Mouse (Mus musculus): ENCODE data around the gene Itga7. TPM values are rescaled to one million over a fixed set of nuclear protein-coding genes. Genes with fewer than 3 reads are reported as not detected.
"Not testable (repeated sequence)": the region's sequence is repeated elsewhere in the genome, so short reads cannot be mapped to it uniquely, and the experiment has no call there.

Gene Itga7
- polyA plus RNA-seq, 1 experiment from 2014 or later: 8.5 TPM

GRCm38 (mm10) chr10:128972841-128973240, 39.2 kb downstream of the Itga7 start:
- no peak overlapping the region for H3K4me3 ChIP-seq (ENCODE audit: low read depth, low read length)
- no peak overlapping the region for H3K9ac ChIP-seq (ENCODE audit: low read length)
- no peaks in the 10 kb centered on the region for H3K36me3 ChIP-seq (ENCODE audit: control insufficient read depth, insufficient read depth, low read length)
- TF ChIP-seq EP300 (optimal IDR thresholded peaks at IDR 0.05) (no peak), CTCF (IDR thresholded peaks at IDR 0.05; ENCODE audit: low read depth) (no peak)
- H3K27ac ChIP-seq (replicated peaks): no peak overlapping the region
- no peak overlapping the region for H3K4me2 ChIP-seq (replicated peaks; ENCODE audit: low read depth)
- no peaks in the 10 kb centered on the region for H3K4me1 ChIP-seq (replicated peaks; ENCODE audit: control insufficient read depth, insufficient read depth)
- no peak for ATAC-seq (ENCODE audit: low FRiP score, low TSS enrichment)
- no peak for DNase-seq (ENCODE audit: low spot score)
- WGBS: 79% methylated on average over 4 of the region's 4 CpGs
- H3K27me3 ChIP-seq (ENCODE audit: control insufficient read depth, insufficient read depth, low read length): no peaks in the 10 kb centered on the region
- H3K9me3 ChIP-seq (ENCODE audit: control insufficient read depth, low read length): no peaks in the 10 kb centered on the region

GRCm38 (mm10) chr10:128976395-128976794, 42.8 kb downstream of the Itga7 start:
- no peaks in the 10 kb centered on the region for H3K9me3 ChIP-seq (ENCODE audit: control insufficient read depth, low read length)
- ATAC-seq (ENCODE audit: low FRiP score, low TSS enrichment) (no peak), DNase-seq (ENCODE audit: low spot score) (no peak)
- TF ChIP-seq CTCF (IDR thresholded peaks at IDR 0.05; ENCODE audit: low read depth): no peak
- no peak for TF ChIP-seq EP300 (optimal IDR thresholded peaks at IDR 0.05)
- no peaks in the 10 kb centered on the region for H3K36me3 ChIP-seq (ENCODE audit: control insufficient read depth, insufficient read depth, low read length)
- no peak overlapping the region for H3K4me2 ChIP-seq (replicated peaks; ENCODE audit: low read depth)
- no peak overlapping the region for H3K27ac ChIP-seq (replicated peaks)
- no peaks in the 10 kb centered on the region for H3K4me1 ChIP-seq (replicated peaks; ENCODE audit: control insufficient read depth, insufficient read depth)
- 59% methylated on average over 3 of the region's 3 CpGs for WGBS
- H3K4me3 ChIP-seq (ENCODE audit: low read depth, low read length): no peak overlapping the region
- H3K9ac ChIP-seq (ENCODE audit: low read length): no peak overlapping the region
- no peaks in the 10 kb centered on the region for H3K27me3 ChIP-seq (ENCODE audit: control insufficient read depth, insufficient read depth, low read length)

GRCm38 (mm10) chr10:128977522-128978114, 44.0 kb downstream of the Itga7 start:
- Histone ChIP-seq H3K4me3 (ENCODE audit: low read depth, low read length) (no peak overlapping the region), H3K4me2 (replicated peaks; ENCODE audit: low read depth) (no peak overlapping the region), H3K27ac (replicated peaks) (no peak overlapping the region), H3K36me3 (ENCODE audit: control insufficient read depth, insufficient read depth, low read length) (no peaks in the 10 kb centered on the region), H3K9ac (ENCODE audit: low read length) (no peak overlapping the region), H3K4me1 (replicated peaks; ENCODE audit: control insufficient read depth, insufficient read depth) (no peaks in the 10 kb centered on the region), H3K27me3 (ENCODE audit: control insufficient read depth, insufficient read depth, low read length) (no peaks in the 10 kb centered on the region), H3K9me3 (ENCODE audit: control insufficient read depth, low read length) (no peaks in the 10 kb centered on the region)
- DNase-seq (ENCODE audit: low spot score): peak; percentile 57
- ATAC-seq (ENCODE audit: low FRiP score, low TSS enrichment): peak; percentile 76
- TF ChIP-seq CTCF (IDR thresholded peaks at IDR 0.05; ENCODE audit: low read depth) (peak; percentile 97), EP300 (optimal IDR thresholded peaks at IDR 0.05) (no peak)
- 16% methylated on average over 9 of the region's 9 CpGs for WGBS

GRCm38 (mm10) chr10:128980644-128981365, 47.2 kb downstream of the Itga7 start:
- 51% methylated on average over 3 of the region's 3 CpGs for WGBS
- Histone ChIP-seq H3K36me3 (ENCODE audit: control insufficient read depth, insufficient read depth, low read length) (no peaks in the 10 kb centered on the region), H3K4me2 (replicated peaks; ENCODE audit: low read depth) (no peak overlapping the region), H3K9ac (ENCODE audit: low read length) (no peak overlapping the region), H3K27me3 (ENCODE audit: control insufficient read depth, insufficient read depth, low read length) (no peaks in the 10 kb centered on the region), H3K9me3 (ENCODE audit: control insufficient read depth, low read length) (no peaks in the 10 kb centered on the region), H3K4me1 (replicated peaks; ENCODE audit: control insufficient read depth, insufficient read depth) (no peaks in the 10 kb centered on the region), H3K27ac (replicated peaks) (no peak overlapping the region), H3K4me3 (ENCODE audit: low read depth, low read length) (no peak overlapping the region)
- DNase-seq (ENCODE audit: low spot score): no peak
- ATAC-seq (ENCODE audit: low FRiP score, low TSS enrichment): peak; percentile 77
- no peak for TF ChIP-seq EP300 (optimal IDR thresholded peaks at IDR 0.05)
- TF ChIP-seq CTCF (IDR thresholded peaks at IDR 0.05; ENCODE audit: low read depth): no peak

GRCm38 (mm10) chr10:128989131-128989530, 55.5 kb downstream of the Itga7 start, which contains the start of gene Olfr9:
Olfr9 (plus strand) TSS chr10:128989431.
- not testable (repeated sequence) for ATAC-seq (ENCODE audit: low FRiP score, low TSS enrichment)

GRCm38 (mm10) chr10:128990129-128990850, 56.7 kb downstream of the Itga7 start:
- peak; percentile 29; the same call in 1 of the 2 replicates for ATAC-seq (ENCODE audit: low FRiP score, low TSS enrichment)

More at GRCm38 (mm10) chr10:128989131-128989530, 55.5 kb downstream of the Itga7 start, which contains the start of gene Olfr9:
- not testable (repeated sequence) for H3K9ac ChIP-seq (ENCODE audit: low read length); H3K36me3 ChIP-seq (ENCODE audit: control insufficient read depth, insufficient read depth, low read length); H3K4me2 ChIP-seq (replicated peaks; ENCODE audit: low read depth); H3K4me1 ChIP-seq (replicated peaks; ENCODE audit: control insufficient read depth, insufficient read depth); H3K27me3 ChIP-seq (ENCODE audit: control insufficient read depth, insufficient read depth, low read length); H3K4me3 ChIP-seq (ENCODE audit: low read depth, low read length); DNase-seq (ENCODE audit: low spot score); H3K9me3 ChIP-seq (ENCODE audit: control insufficient read depth, low read length); H3K27ac ChIP-seq (replicated peaks)
- 38% methylated on average over 1 of the region's 1 CpGs for WGBS

More at GRCm38 (mm10) chr10:128990129-128990850, 56.7 kb downstream of the Itga7 start:
- not testable (repeated sequence) for DNase-seq (ENCODE audit: low spot score); H3K27ac ChIP-seq (replicated peaks); H3K4me3 ChIP-seq (ENCODE audit: low read depth, low read length); H3K9me3 ChIP-seq (ENCODE audit: control insufficient read depth, low read length); H3K9ac ChIP-seq (ENCODE audit: low read length); H3K4me1 ChIP-seq (replicated peaks; ENCODE audit: control insufficient read depth, insufficient read depth); H3K36me3 ChIP-seq (ENCODE audit: control insufficient read depth, insufficient read depth, low read length); H3K27me3 ChIP-seq (ENCODE audit: control insufficient read depth, insufficient read depth, low read length); H3K4me2 ChIP-seq (replicated peaks; ENCODE audit: low read depth)
- 68% methylated on average over 5 of the region's 10 CpGs for WGBS
